Mouse (Mus musculus): ENCODE data around the gene Git2.

Git2 gene

DNA sequence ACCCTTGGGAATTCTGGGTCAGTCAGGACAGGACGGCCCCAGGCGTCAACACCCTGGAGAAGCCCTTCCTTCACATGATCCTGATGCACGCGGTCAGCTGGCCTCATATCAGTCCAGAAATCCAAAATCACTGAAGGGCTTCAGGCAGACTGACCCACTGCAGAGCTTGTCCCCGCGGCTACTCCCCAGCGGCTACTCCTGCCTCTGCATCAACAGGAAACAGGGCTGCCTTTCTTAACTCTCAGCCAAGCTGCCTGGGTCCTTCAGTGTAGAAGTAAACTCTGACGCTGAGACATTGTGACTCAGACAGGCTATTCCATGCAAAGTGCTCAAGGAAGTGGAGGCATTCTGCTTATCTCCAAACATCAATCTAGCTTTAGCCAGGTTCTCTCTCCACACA lies 13.3 kb downstream of the Git2 start:
- no peak for DNase-seq

DNA sequence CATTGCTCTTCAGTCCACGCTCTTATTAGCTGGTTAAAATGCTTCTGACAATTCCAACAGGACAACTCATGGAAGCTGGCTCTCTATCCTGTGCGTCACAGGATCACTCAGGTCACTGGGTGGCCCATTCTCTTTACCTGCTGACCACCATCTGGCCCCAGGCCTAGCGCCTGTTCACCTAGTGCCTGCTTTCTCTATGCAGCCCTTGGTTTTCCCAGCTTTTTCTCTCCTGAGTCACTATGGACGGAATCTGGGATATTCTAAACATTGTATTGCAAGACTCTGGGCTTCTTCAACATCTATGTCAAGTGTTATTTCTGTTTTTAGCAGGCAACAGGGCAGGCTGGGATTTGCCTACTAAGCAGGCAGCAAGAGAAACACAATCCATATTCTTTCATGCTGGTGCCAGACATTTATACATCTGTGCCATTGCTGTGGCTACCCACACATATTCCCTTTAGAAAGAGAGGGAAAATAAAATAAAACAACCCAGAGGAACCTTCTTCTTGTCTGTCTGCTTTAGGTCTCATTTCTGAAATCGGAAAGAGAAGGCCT lies 15.7 kb downstream of the Git2 start:
- peak in 1 of 2 experiments; percentile 65 for DNase-seq

DNA sequence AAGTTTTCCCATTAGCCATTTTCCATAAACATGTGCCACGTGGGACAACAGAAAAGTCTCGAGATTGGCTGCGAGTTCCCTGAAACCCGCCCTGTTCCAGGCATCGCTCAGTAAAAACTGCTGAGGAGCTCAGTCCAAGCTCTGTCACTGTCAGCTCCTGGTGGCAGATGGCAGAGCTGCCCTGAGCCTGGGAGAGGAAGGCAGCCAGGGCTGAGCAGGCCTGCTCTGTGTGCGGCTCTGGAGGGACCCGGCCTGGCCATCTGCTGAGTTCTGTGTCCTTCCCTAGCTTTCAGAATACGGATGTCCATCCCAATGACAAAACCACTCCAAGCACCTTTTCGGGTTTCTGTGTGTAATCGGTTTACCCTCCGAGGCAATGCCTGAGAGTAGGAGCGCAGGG lies 21.9 kb downstream of the Git2 start:
- DNase-seq: peak; percentile 91 to 96

DNA sequence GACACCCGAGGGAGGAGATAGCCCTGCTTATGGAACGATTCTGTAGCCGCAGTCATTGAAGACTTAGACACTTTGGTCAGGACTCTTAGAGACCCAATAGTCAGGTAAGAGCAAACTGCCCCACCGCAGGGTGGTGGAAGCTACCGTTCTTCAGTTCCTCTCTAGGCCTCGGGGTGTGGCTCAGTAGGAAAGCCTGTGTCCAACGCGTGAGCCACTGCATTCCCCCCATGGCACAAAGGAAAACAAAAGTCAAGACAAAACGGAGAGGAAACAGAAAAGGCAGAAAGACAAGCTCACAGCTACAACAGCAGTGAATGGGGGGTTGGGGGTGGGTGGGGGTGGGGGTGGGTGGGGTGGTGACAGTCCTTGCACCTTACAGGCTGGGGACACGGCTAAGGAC lies 22.9 kb downstream of the Git2 start:
- DNase-seq: no peak

DNA sequence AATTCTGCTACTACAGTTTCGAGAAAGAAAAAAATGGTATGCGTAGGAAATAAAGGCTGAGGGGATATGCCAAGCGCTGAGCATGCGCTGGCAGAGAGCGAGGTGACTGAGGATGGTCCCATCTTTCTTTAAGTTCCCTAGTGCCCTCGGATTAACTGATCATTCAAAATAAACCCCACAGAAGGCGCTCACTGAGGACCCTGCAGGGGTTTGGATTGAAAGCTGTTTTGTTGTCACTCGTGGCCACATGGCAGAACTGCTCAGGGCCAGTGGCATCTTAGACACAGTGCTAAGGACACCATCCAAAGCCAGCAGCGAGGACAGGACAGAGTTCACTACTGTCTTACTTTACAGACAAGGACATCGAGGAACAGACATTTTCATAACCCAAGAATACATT lies 25.0 kb downstream of the Git2 start:
- peak; percentile 65 to 70 for DNase-seq

DNA sequence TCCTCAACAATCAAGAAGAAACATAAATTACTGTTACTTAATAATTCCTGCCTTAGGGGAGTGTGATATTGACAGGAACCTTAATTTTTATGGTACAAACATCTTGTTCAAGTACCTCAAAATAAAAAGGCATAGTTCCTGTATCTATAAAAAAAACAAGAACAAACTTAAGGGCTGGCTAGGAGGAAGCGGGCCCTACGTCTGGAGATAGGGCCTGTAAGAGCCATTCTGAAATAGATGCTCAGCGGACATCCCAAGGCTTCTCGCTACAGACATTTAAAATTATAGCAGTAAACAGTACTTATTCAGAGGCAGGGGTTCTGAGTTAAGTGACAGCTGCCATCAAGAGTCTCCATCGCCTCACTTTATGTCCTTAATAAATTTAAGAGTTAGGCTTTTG lies 27.8 kb downstream of the Git2 start:
- DNase-seq: no peak

DNA sequence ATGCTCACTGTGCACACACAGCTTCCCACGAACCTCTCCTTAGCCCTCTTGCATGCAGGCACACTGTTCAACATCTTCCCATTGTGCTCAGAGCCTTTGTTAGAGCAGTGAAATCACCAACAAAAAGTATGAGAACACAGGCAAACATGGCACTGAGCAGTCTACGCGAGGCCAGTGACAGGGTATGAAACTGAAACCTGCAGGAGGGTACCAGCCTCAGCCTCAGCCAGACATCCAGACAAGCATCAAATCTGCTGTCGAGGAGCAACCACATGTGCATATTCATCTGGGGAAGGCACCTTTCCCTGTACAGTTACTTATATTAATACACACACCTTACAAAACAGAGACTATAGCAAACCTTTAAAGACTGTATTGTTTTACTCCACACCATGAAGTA lies 28.4 kb downstream of the Git2 start:
- DNase-seq: no peak

DNA sequence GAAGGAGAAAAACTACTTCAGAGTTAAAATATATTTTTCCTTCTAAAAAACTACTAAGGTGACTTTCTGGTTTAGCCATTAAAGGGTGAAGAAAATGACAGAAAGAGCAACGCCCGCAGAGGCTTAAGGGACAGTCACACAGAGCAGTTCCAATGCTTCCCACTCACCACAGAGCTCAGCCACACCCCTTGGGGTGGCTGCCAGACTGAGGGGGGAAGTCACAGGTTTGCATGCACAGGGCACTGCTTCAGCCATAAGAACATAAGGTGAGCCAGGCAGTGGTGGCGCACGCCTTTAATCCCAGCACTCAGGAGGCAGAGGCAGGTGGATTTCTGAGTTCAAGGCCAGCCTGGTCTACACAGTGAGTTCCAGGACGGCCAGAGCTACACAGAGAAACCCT lies 29.7 kb downstream of the Git2 start:
- DNase-seq: peak; percentile 72 to 79

DNA sequence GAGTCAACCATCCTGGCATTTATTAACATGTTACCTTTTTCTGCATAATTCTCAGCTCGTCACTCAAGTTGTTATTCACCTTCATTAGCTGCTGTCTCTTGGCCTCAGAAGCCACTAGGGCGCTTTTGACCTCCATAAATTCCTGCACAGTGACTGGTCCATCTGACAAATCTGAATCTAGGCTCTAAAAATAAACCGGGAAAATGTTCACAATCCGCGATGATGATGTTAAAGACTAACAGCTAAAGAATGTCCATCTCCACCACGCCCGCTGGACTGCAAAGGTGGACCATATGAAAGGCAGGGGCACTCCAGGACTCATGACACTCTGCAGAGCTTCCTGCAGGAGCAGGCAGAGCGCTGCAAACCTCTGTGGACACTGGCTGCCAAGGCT lies 31.6 kb downstream of the Git2 start:
- DNase-seq: no peak

DNA sequence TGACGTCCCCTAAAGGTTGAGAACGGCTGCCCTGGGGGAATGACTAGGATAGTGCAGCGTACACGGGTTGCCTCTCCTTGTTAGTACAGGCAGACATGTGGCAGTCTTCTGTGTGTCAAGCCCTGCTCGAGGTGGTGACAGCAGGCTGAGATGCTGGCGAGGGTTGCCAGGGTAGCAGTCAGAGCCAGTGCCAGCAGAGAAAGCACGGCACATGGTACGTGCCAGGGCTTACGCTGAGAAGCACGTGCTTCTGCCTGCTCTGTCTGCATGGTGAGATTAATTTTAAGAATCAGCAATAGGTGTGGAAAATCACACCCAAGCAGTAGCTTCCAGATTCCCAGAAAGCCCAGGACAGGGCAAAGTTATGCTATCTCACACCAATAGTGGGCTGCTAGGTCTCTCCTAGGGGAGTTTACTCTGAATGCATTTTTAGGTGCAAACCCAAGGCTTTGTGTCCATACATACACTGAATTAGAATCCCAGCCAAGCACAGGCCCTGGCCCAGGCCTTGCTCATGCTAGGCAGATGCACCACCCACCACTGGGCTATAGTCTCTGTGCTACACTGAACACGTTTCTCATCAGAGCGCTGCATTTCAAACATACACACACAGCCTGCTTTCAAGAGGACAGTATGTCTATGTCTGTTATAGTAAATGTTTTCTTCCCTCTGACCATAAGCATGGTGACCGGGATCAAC lies 32.2 kb downstream of the Git2 start:
- DNase-seq: peak; percentile 90 to 93

DNA sequence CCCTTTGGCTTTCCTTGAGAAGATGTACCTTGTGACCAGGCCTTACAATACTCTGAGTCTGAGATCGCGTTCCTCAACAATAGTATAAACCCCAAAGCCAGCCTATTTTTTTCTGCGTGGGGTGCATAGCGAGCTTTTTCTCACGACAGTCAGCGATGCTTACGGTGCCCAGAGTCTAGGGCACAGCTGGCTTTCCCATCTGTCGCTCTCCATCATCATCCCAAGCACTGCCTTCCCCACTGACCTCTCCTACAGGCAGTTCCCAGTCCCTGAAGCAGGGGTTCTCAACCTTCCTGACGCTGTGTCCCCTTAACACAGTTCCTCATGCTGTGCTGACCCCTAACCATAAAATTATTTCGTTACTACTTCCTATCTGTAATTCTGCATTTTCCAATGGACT lies 32.7 kb downstream of the Git2 start:
- no peak for DNase-seq

DNA sequence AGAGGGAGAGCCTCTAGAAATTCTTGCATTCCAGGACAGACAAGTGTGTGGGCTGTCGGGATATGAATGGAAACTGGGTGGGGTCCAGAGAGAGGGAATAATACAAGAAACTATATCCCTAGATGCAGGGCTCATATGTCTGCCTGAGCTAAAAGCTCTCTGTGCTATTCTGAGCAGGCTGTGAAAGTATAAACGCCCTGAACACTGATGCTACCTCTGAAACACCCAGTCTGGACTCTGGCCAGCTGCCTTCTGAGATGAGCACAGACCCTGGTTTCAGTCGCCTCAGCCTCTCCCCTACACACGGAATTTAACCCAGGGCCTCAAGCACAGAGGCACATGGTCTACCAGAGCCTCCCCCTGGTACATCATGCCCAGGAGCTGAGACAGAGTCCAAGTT lies 34.7 kb downstream of the Git2 start:
- peak; percentile 70 to 72 for DNase-seq

DNA sequence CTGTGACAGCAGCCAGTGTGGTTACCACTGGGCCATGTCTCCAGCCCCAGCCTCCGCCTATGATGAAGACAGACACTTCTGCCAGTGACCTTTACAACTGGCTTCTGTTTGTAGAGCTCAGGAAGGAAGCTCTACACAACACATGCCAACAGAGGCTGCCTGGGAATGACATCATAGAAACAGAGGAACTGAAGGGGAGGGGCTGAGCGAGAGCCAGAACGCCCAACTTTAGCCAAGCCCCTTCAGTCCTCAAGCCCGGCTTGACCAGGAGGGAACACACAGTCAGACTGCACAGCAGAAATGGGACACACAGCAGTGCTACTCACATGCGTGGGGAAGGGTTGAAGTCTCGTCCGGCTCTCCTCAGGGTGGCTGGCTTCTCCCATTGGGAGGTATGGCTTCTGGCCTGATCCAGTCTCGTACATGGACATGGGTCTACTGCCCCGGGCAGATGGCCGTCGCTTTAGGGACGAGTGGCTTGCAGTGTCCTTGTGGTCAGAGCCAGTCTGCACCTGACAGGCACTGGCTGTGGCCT lies 36.5 kb downstream of the Git2 start:
- peak; percentile 70 to 73 for DNase-seq

DNA sequence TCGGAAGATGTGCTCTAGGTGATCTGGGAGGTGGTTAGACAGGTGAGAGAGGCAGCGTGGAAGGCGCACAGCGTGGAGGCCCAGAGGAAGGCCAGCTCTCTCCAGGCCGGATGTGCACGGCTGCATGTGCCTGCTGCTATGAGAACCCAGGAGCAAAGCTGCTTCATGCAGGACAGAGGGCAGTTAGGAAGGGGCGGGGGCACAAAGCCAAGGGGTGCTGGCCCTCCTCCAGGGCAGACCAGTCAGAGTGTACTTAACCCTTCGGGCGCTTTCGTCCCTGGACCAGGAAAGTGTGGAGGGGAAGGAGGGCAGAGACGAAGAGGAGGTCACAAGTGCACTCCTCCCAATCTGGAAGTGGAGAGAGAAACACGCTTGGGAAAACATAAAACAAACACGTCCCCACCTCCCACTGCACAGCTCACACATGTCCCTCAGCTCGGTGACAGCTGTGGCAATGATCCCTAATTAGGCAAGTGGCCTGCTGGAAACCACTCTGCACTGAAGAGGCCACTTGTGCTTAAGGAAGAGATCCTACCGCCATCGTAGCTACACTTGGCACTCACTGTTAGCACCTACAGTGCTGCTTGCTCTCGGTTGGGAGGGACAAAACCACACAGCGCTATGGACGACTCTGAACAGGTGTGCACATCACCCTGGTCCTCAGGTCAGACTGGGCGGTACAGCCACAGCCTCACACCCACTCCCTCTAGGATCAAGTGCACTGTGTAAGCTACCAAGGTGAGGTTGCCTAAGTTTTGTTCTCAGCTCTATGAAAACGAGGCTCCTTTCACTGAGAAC lies 38.0 kb downstream of the Git2 start:
- peak; percentile 90 to 93 for DNase-seq

DNA sequence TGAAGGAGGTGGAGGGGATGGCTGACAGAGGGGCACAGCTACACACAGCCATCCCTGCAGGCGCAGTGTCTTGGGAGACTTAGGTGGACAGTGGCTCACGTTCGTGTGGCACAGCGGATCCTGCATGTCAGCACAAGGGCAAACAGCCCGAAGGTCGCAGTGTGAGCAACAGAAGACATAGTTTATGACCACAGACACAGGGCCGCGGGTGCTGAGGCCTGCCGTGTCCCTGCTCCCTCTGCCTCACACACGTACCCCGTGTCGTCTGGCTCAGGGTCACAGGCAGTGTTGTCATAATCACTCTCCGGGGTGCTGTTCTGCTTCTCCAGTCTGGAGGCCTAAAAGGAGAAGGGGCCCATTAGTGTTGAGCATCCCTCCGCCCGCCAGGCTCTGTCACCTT lies 41.7 kb downstream of the Git2 start:
- no peak for DNase-seq

DNA sequence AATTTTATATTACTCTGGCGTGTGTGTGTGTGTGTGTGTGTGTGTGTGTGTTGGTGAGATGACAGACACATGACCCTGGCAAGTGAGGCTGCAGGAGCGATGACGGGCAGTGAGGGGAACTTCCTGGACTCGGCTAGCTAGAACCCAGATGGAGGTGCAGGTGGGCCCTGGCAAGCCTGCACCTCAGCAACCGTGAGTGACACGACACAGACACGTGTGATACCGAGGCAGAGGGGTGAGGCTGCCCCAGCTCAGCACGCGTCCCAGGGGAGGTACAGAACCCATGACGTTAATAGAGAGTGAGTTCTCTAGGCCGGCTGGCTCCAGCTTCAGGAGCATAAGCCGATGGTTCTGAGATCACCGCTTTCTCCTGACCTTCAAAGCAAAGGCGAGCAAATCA lies 43.3 kb downstream of the Git2 start:
- peak; percentile 64 to 66 for DNase-seq

DNA sequence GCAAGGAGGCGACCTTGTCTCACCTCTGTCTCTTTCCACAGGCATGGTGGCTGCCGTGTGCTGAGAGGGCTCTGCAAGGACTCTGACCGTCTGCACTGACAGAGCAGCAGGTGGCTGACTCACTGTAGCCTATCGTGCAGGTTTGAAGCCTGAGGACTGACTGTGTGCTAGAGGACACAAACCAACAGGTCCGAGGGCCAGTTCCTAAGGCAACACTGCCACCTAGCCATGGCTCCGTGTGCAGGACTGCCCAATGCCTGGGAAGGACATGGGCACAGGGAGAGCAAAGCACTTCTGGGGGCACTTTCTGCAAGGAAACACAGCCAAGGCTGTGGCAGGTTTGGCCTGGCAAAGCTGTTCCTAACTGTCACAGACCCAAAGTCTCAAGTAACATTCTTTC lies 43.8 kb downstream of the Git2 start:
- peak; percentile 35 to 48 for DNase-seq

DNA sequence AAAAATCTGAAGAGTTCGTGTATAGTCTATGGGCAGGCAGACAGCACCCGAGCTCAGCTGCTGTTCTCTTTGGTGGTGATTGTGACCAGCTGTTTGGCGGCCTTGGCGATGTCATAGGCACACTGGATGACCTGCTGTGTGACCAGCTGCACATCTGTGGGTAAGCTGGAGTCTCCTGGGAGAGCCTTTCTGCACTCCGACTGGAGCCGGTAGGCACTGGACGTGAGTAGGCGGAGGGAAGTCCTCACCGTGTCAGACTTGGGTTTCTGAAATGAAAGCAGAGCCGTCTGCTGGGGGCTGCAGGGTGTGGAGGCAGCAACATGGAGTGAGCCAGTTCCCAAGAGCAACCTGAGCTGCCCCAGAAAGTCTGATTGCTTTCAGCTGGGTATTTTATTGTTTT lies 45.2 kb downstream of the Git2 start:
- DNase-seq: peak in 1 of 2 experiments; percentile 24

DNA sequence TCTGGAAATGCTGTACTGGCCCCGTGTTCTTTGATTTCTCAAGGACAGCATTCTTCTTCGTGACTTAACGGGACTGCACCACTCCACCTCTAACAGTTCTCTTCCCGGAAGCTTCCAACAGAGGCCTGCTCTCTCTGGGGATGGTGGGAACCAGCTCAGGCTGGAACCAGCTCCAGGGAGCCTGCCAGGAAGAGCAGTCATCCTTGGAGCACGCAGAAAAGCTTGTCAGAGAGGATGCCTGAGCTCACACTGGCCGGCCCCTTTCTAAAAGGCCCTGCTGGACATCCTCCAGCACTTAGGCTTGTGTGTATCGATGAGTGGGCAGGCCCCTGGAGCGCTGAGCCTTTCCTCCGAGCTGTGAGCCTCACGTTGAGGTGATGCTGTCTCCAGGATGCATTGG lies 47.2 kb downstream of the Git2 start:
- DNase-seq: peak in 1 of 2 experiments; percentile 34

DNA sequence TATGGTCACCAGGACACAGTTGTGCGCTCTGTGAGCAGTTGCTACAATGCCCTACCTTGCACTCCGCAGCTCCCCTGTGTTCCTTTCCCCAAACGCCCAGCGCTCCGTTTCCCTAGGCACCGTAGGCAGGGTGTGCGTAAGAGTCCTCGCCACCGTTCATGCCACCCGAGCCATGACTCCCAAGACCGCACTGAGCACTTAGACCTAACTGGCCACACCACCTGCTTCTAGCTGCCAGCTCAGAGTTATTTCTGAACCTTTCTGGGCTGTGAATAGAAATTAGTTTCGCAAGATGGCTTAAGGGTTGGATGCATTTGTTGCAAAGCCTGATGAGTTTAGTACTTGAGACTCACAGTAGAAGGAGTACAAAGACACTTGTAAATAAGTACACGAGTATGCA lies 52.5 kb downstream of the Git2 start:
- peak in 1 of 2 experiments; percentile 11 for DNase-seq

DNA sequence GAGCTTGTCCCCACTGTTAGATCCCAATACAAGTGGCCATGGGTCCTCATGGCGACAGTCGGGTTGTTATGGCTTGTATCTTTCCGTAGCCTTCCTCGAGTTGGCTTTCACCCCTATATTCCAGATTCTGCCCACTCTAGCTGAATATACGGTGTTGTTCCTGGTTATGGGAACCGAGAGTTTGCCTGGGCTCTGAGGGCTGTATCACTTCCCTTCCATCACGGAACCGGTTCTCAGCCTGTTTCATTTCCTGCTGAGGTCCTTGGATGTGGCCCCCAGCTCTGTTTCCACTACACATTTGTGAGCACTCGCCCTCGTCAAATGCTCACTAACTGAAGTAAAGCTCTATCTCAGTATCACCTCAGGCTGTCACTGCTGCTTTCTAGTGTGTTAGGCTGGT lies 53.3 kb downstream of the Git2 start:
- DNase-seq: no peak

DNA sequence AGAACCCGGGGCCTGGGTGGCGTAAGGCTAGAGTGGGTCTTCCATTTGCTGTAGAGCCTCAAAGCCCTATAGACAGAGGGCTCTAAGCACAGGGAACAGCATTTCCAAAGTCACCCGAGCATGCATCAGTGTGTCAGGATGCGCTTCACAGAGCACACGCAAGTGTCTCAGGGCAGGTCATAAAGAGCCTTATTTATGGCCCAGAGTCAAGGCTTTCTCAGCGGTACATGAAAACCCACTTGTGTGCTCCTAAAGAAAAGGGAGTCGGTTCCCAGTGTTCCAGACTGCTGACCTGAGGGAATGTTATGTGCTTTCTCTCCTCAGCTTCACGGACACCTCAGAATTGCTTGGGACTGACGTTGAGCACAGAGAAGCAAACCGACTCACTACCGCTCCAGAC lies 54.5 kb downstream of the Git2 start:
- DNase-seq: no peak

DNA sequence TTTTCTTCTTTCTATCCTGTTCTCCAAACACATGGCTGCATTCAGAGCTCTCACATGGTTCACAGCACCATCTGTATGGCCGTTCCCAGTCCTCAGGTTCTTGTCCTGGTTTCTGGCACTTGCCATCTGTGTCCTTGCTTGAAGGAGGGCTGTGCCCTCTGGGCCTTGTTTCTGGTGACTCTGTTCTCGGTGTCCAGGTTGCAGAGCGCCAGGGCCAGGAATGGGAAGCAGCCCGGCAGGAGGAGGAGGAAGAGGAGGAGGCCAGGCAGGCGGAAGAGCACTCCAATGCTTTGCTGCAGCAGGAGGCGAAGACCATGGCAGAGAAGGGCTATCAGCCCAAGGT lies 55.4 kb downstream of the Git2 start:
- peak in 1 of 2 experiments; percentile 40 for DNase-seq

Measured in cerebellum, postnatal 10 days (tissue).